Mouse (Mus musculus): ENCODE measurements around the gene Stra6l. TPM values are rescaled to one million over a fixed set of nuclear protein-coding genes. Genes with fewer than 3 reads are reported as not detected.

The Stra6l gene
- polyA plus RNA-seq, 1 experiment: not detected

GRCm38 (mm10) chr4:45889487-45889886, 41.0 kb downstream of the Stra6l start:
- Histone ChIP-seq H3K79me2 (ENCODE audit: control insufficient read depth, insufficient read depth) (no peaks in the 10 kb centered on the region), H3ac (ENCODE audit: control insufficient read depth, insufficient read length, low read depth) (no peak overlapping the region), H3K79me3 (ENCODE audit: low read depth) (no peaks in the 10 kb centered on the region), H3K27me3 (ENCODE audit: control insufficient read depth, insufficient read depth, insufficient read length) (peaks cover 41% of the 10 kb centered on the region), H3K4me3 (ENCODE audit: insufficient read depth, poor library complexity, severe bottlenecking) (no peak overlapping the region), H3K36me3 (ENCODE audit: control insufficient read depth, insufficient read depth) (no peaks in the 10 kb centered on the region)
- no peak for TF ChIP-seq FOSL1 (IDR thresholded peaks at IDR 0.05; ENCODE audit: insufficient read depth, low read length, poor library complexity, severe bottlenecking)
- no peak for TF ChIP-seq MAX (IDR thresholded peaks at IDR 0.05)
- TF ChIP-seq CTCF (IDR thresholded peaks at IDR 0.05; ENCODE audit: control insufficient read depth, insufficient read depth, insufficient read length): no peak
- no peak for TF ChIP-seq CEBPB (IDR thresholded peaks at IDR 0.05; ENCODE audit: low read depth)
- TF ChIP-seq USF1 (IDR thresholded peaks at IDR 0.05; ENCODE audit: low read depth): no peak
- TF ChIP-seq MYOG (IDR thresholded peaks at IDR 0.05; ENCODE audit: control insufficient read depth, extremely low read depth, insufficient read length): no peak
- no peak for TF ChIP-seq MYOD1 (IDR thresholded peaks at IDR 0.05; ENCODE audit: control insufficient read depth, insufficient read length, low read depth)

GRCm38 (mm10) chr4:45890066-45890761, 41.8 kb downstream of the Stra6l start, which contains the start of gene Ccdc180:
Ccdc180 (plus strand) TSS chr4:45890303.
- no peak for TF ChIP-seq MYOG (IDR thresholded peaks at IDR 0.05; ENCODE audit: control insufficient read depth, extremely low read depth, insufficient read length)
- H3ac ChIP-seq (ENCODE audit: control insufficient read depth, insufficient read length, low read depth): no peak within 1 kb of the TSS
- no peaks in the 10 kb centered on the region for H3K79me2 ChIP-seq (ENCODE audit: control insufficient read depth, insufficient read depth)
- no peaks in the 10 kb centered on the region for H3K36me3 ChIP-seq (ENCODE audit: control insufficient read depth, insufficient read depth)
- no peak within 1 kb of the TSS for H3K4me3 ChIP-seq (ENCODE audit: insufficient read depth, poor library complexity, severe bottlenecking)
- H3K27me3 ChIP-seq (ENCODE audit: control insufficient read depth, insufficient read depth, insufficient read length): peaks cover 37% of the 10 kb centered on the region
- no peaks in the 10 kb centered on the region for H3K79me3 ChIP-seq (ENCODE audit: low read depth)

GRCm38 (mm10) chr4:45896425-45897081, 48.1 kb downstream of the Stra6l start:
- H3K27me3 ChIP-seq (ENCODE audit: control insufficient read depth, insufficient read depth, insufficient read length): peaks cover 48% of the 10 kb centered on the region
- no peak overlapping the region for H3ac ChIP-seq (ENCODE audit: control insufficient read depth, insufficient read length, low read depth)
- H3K79me3 ChIP-seq (ENCODE audit: low read depth): no peaks in the 10 kb centered on the region
- no peaks in the 10 kb centered on the region for H3K79me2 ChIP-seq (ENCODE audit: control insufficient read depth, insufficient read depth)
- H3K4me3 ChIP-seq (ENCODE audit: insufficient read depth, poor library complexity, severe bottlenecking): no peak overlapping the region
- H3K36me3 ChIP-seq (ENCODE audit: control insufficient read depth, insufficient read depth): no peaks in the 10 kb centered on the region
- TF ChIP-seq FOSL1 (IDR thresholded peaks at IDR 0.05; ENCODE audit: insufficient read depth, low read length, poor library complexity, severe bottlenecking): no peak
- TF ChIP-seq MAX (IDR thresholded peaks at IDR 0.05): no peak
- TF ChIP-seq CTCF (IDR thresholded peaks at IDR 0.05; ENCODE audit: control insufficient read depth, insufficient read depth, insufficient read length): no peak
- TF ChIP-seq MYOD1 (IDR thresholded peaks at IDR 0.05; ENCODE audit: control insufficient read depth, insufficient read length, low read depth): no peak
- no peak for TF ChIP-seq USF1 (IDR thresholded peaks at IDR 0.05; ENCODE audit: low read depth)
- TF ChIP-seq CEBPB (IDR thresholded peaks at IDR 0.05; ENCODE audit: low read depth): no peak
- TF ChIP-seq MYOG (IDR thresholded peaks at IDR 0.05; ENCODE audit: control insufficient read depth, extremely low read depth, insufficient read length): no peak

DNA sequence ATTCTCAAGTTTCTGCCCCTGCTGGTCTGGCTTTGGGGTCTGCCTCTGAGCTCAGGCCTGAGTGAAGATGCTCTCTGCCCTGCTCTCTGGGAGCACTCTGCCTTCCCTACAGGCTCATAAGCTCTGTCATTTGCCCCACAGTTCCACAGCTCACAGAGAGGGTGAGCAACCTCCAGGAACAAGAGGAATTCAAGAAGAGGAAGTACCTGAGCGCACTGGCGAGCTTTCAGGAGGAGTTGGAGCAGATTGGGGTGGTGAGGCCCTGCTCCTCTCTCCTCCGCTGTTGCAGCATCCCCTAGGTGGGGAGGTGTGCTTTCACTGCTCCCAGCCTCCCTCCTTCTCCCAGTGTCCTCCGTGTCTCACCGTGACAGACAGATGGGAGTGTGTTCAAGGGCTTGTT, 49.9 kb downstream of the Stra6l start:
- Histone ChIP-seq H3K79me3 (ENCODE audit: low read depth) (no peaks in the 10 kb centered on the region), H3K27me3 (ENCODE audit: control insufficient read depth, insufficient read depth, insufficient read length) (peaks cover 46% of the 10 kb centered on the region), H3K36me3 (ENCODE audit: control insufficient read depth, insufficient read depth) (no peaks in the 10 kb centered on the region), H3K79me2 (ENCODE audit: control insufficient read depth, insufficient read depth) (no peaks in the 10 kb centered on the region), H3K4me3 (ENCODE audit: insufficient read depth, poor library complexity, severe bottlenecking) (no peak overlapping the region), H3ac (ENCODE audit: control insufficient read depth, insufficient read length, low read depth) (no peak overlapping the region)
- TF ChIP-seq MAX (IDR thresholded peaks at IDR 0.05) (no peak), MYOG (IDR thresholded peaks at IDR 0.05; ENCODE audit: control insufficient read depth, extremely low read depth, insufficient read length) (no peak), CTCF (IDR thresholded peaks at IDR 0.05; ENCODE audit: control insufficient read depth, insufficient read depth, insufficient read length) (no peak), FOSL1 (IDR thresholded peaks at IDR 0.05; ENCODE audit: insufficient read depth, low read length, poor library complexity, severe bottlenecking) (no peak), CEBPB (IDR thresholded peaks at IDR 0.05; ENCODE audit: low read depth) (no peak)

DNA sequence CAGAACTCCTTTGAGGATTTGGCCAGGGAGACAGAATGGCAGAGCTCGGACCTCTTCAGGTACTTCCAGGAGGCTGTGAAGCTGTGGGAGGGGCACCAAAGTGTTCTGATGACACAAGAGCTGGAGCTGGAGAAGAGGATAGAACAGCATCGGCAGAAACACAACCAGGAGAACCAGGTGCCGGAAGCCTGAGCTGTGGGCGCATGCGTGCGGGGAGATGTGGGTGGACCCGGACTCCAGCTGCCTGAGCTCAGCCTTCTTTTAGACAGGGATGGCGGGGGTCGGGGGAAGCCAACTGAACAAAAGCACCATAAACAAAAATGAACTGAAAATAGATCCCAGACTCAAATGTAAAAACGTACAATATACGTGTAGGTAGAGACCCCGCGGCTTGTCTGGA, 60.8 kb downstream of the Stra6l start:
- no peak for TF ChIP-seq FOSL1 (IDR thresholded peaks at IDR 0.05; ENCODE audit: insufficient read depth, low read length, poor library complexity, severe bottlenecking)
- TF ChIP-seq MYOG (IDR thresholded peaks at IDR 0.05; ENCODE audit: control insufficient read depth, extremely low read depth, insufficient read length): no peak
- no peak for TF ChIP-seq MAX (IDR thresholded peaks at IDR 0.05)
- no peak for TF ChIP-seq USF1 (IDR thresholded peaks at IDR 0.05; ENCODE audit: low read depth)
- no peak for TF ChIP-seq MYOD1 (IDR thresholded peaks at IDR 0.05; ENCODE audit: control insufficient read depth, insufficient read length, low read depth)
- H3K4me3 ChIP-seq (ENCODE audit: insufficient read depth, poor library complexity, severe bottlenecking): no peak overlapping the region
- peaks cover 66% of the 10 kb centered on the region for H3K27me3 ChIP-seq (ENCODE audit: control insufficient read depth, insufficient read depth, insufficient read length)
- H3K79me3 ChIP-seq (ENCODE audit: low read depth): no peaks in the 10 kb centered on the region
- H3K36me3 ChIP-seq (ENCODE audit: control insufficient read depth, insufficient read depth): no peaks in the 10 kb centered on the region
- H3ac ChIP-seq (ENCODE audit: control insufficient read depth, insufficient read length, low read depth): no peak overlapping the region
- H3K79me2 ChIP-seq (ENCODE audit: control insufficient read depth, insufficient read depth): no peaks in the 10 kb centered on the region

DNA sequence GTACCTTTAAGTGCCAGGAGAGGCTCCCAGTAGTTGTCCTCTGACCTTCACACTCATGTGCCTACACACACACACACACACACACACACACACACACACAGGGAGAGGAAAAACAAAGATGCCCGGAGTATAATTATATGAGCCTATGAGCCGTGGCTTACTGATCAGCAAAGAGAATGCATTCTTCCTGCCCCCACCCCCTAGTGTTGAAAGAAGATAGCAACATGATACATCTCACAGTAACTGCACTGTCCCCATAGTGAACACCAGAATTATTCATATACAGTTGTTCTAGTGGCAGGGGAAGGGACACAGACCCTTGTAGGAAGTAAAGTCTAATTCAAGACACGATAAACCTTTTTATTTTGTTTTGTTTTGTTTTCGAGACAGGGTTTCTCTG, 61.5 kb downstream of the Stra6l start:
- TF ChIP-seq CTCF (IDR thresholded peaks at IDR 0.05; ENCODE audit: control insufficient read depth, insufficient read depth, insufficient read length) (no peak), MYOD1 (IDR thresholded peaks at IDR 0.05; ENCODE audit: control insufficient read depth, insufficient read length, low read depth) (no peak), USF1 (IDR thresholded peaks at IDR 0.05; ENCODE audit: low read depth) (no peak), FOSL1 (IDR thresholded peaks at IDR 0.05; ENCODE audit: insufficient read depth, low read length, poor library complexity, severe bottlenecking) (no peak), MAX (IDR thresholded peaks at IDR 0.05) (no peak), CEBPB (IDR thresholded peaks at IDR 0.05; ENCODE audit: low read depth) (no peak), MYOG (IDR thresholded peaks at IDR 0.05; ENCODE audit: control insufficient read depth, extremely low read depth, insufficient read length) (no peak)
- no peaks in the 10 kb centered on the region for H3K36me3 ChIP-seq (ENCODE audit: control insufficient read depth, insufficient read depth)
- H3ac ChIP-seq (ENCODE audit: control insufficient read depth, insufficient read length, low read depth): no peak overlapping the region
- H3K79me3 ChIP-seq (ENCODE audit: low read depth): no peaks in the 10 kb centered on the region
- H3K27me3 ChIP-seq (ENCODE audit: control insufficient read depth, insufficient read depth, insufficient read length): peaks cover 69% of the 10 kb centered on the region
- no peak overlapping the region for H3K4me3 ChIP-seq (ENCODE audit: insufficient read depth, poor library complexity, severe bottlenecking)
- no peaks in the 10 kb centered on the region for H3K79me2 ChIP-seq (ENCODE audit: control insufficient read depth, insufficient read depth)

All from C2C12 (cell line).